Mouse (Mus musculus) 3T3-L1 (cell line): ENCODE results near the gene March6.

Source experiments
- DNase-seq: peaks from one replicate; pipeline ENCODE4 v3.0.0-alpha.2; 2015; ENCODE audit warnings: low read depth, low spot score

Gene March6

DNA sequence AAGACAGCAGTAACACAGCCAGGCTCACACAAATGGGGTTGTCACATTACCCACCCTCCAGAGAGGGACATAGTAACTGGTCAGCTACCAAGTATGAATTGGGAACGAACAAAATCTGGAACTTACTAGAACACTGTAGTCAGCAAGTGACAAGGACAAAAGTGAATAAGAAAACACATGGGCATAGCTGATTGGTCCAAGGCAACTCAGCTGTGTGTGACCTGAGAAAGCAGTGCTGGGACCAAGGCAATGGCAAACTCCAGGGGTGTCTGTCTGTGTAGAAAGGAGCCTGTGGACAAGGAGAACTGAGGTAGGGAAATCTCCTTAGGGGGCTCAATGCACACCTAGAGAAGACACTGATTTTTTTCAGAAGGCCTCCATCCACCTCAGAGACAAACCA, 19.1 kb downstream of the March6 start:
- DNase-seq = no peak

DNA sequence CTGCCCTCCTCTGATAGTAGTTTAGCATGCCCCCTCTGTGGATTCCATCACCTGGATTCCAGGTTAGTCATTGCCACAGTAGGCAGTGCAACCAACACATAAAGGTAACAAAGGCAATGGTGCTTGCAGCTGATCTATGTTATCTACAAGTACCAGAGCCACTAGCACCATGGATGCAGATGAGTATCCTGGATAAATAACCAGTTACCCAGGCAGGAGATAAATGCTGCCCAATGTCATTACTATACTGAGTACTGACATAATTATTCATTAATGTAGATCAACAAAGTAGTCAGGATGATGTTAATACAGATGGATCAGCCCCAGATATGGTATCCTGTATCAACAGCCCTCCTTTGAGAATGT, 19.5 kb downstream of the March6 start:
- no peak for DNase-seq

DNA sequence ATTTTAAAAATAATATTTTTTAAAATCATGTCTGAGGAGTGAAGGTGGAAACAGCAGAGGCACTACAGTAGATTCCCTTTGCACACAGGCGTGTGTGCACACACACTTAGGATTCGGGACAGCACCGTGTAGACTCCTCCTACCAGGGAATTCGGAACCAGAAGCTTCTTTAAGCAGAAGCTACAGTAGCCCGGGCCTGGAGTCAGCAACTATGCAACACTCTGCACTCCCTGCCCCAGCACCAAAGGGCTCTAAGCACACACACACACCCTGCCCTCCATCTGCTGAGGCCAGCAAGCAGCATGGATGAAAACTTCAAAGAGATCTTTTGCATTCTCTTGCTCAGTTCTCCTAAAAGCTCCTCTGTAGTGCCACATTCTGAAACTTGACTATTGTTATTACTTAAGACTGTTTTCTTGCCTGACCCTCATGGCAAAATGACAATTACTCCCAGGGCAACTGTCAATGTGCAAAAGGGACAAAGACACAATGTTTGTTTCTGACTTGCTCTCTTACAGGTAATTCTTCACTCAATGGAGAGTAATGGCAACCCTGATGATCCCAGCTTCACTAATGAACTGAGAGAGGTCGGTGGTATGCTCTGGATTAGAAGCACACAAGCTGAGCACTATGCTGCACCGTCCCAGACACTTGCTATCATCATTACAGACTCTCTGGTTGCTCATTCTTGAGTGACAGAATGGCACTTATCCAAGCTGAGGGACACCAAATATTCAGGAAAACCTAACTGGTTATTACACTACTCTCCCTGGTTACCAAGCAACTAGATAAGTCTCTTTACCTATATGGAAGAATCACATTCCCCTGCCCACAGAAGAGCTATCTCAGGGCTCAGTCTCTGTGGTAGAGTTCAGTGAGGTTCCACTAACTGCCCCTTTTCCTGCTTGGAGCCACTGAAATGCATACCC, 20.1 kb downstream of the March6 start:
- DNase-seq = no peak

DNA sequence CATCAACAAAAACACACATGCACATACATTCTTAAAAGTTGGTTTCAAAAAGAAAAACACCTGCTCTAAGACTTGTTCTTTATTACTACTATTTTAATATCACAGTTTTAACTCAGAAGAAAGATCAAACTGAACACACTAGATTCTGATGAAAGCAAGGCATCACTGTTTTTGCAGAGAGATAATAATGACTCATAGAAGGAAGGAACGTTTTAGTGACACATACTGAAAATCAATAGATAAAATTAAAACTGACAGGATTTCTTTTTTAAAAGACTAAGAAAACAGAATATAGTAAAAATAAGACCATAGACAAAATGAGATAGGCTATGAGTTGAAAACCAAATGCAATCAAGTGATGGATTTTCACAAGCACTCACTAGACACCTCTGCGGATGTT, 25.8 kb downstream of the March6 start:
- no peak for DNase-seq

DNA sequence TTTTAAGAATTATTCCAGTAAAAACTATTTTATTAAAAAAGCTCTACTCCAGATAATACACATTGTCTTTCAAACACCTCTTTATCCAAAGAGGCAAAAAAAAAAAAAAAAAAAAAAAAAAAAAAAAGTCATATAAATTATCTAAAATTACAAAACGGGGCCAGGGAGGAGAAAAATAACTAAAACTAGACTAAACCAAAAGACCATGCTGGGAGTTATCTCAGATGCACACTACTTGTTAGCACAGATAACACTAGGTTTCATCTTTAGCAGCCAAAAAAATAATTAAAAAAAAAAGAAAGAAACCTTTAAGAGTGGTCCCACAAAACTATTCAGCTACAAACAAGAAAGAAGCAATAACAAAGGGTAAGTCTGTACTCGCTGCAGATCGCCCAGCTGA, 27.4 kb downstream of the March6 start:
- no peak for DNase-seq

DNA sequence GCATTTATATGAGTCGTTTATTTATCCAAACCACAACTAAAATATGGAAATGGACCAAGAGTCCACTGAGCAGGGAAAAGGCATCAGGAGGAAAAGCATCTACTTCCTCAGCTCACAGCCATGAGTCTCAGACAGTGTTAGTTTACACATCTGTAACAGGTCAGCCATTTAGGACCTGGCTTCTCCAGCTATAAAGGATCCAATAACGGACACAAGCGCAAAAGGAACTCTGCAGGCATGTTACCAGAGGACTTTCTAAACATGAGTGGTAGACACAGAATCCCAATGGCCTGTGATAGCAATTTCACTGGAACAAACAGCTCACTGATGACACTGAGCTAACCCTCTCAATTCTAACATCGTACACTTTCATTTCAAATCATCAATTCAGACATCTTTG, 27.9 kb downstream of the March6 start:
- no peak for DNase-seq

DNA sequence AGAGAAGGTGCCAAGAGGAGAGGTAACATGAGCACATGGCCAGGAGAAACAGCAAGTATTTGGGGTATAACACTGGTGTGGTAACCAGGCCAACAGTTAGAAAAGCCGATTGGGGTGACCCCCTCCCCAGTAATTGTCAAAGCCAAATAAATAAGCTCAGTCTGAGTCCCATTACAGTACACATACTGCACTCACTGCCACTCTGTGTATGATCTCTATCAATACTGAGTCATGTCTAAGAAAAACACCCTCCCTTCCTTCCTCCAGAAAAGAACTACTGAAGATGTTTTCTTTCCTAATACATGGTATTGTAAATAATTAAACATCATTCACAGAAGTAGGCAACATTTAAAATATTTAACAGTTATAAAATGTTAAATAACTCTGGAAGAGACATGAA, 28.5 kb downstream of the March6 start:
- no peak for DNase-seq

DNA sequence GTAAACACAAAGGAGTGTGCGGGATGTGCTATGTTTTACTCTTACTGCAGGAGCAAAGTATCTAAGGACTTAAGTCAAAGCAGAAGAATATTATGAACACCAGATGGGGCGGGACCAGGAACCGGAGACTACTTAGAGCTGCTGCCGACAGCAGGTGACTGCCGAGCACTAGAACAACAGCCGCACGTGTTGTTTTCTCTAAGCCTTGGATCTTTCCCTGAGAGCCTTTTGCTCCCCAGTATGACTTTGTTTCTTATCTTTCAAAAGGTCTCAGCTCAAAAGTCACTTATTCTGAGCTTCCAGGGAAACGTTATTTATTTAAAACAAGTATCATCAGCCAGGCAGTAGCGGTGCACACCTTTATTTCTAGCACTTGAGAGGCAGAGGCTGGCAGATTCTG, 36.0 kb downstream of the March6 start:
- no peak for DNase-seq

DNA sequence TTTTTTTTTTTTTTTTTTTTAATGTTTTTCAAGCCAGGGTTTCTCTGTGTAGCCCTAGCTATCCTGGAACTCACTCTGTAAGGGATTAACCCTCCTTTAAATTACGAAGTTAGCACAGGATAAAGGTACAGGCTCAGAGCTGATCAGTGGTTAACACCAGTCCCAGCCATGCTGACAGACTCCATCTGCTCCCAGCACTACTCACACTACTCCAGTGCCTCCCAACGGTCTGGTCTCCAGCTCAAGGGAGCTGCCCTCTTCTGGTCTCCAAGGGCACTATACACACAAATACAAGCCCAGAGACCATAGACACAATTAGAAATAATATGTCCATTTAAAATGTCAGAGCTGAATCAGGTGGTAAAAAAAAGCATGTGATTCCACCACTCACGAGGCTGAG, 36.5 kb downstream of the March6 start:
- DNase-seq = no peak

DNA sequence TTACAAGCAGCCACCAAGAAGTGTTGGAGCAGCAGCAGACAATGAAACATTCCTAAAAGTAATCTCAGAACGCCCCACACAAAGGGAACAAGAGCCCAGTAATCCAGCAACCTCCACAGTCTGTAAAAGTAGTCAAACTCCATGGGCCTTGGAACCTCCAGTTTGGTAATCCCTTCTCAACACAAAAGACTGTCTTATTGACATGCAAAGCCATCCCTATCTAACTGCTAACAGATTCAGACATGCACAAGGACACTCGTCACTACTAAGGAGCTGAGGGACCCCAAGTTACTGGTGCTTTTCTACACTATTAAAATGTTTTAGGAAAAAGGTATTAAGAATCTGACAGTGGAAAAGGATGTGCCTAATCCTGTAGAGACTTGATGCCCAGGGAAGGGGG, 43.4 kb downstream of the March6 start:
- no peak for DNase-seq

DNA sequence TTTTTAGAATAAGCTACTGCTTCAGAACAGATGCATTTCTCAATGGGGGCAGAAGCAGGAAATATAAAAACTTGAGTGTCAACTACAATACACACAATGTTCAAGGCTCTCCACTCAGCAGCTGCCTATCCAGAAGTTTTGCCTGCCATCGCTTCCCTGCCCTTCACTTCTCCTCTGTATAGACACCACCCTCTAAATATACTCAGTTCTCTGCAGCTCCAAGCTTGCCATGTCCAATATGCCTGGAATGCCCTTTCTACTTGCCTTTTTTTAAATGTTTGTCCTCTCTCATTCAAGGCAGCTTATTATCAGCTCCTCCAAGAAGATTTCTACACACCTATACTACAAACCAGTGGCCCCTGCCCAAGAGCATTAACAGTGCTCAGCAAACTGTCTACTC, 54.2 kb downstream of the March6 start:
- DNase-seq = no peak

DNA sequence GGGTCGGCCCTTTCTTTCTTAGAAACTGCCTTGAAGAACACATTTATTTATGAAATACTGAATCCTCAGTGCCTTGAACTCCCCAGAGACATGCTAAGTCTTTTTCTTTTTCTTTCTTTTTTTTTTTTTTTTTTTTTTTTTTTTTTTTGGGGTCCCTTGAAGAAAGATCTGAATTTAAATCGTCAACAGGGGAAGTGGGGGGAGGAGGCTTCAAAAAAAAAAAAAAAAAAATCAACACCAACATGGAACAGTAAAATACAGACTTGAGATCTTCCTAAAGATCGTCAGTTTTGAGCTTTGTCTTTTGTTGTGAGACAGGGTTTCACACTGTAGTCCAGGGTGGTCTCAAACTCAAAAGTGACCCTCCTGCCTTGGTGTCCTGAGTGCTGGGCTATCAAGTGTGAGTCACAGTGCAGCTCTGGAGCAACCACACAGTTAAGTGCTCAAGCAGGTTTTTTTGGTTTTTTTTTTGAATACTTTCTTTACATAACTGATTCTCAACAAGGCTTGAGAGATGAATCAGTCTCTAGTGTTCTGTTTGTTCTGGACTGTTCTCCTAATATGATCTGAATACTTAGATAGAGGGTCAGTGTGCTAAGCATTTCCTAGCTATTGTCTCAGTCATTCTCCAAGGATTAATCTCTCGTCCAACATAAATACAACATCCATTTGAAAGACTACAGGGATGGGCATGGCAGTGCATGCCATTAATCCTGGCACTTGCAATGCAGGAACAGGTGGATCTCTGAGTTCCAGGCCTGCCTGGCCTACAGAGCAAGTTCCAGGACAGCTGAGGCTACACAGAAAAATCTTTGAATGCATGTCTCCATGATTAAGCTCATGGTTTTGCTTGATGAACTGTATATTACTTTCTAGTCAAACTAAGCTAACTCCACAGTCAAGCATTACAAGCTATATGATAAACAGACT, 57.9 kb downstream of the March6 start:
- DNase-seq = no peak

DNA sequence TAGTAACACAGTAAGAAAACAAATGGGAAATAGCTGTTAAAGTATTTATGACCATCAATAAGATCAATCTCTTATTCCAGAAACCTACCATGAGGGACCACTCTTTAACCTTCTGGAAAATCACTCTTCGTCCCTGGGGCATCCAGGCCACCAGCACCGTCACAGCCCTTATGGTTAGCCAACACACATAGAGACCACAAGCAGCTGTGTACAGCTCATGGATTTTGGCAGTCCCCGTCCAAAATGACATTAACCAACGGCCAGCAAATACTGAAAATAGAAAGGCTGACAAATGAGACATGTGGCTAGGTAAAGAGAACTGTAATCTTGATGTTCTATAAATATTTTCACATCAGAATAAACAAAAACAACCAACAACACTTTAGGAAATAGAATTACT, 59.3 kb downstream of the March6 start:
- no peak for DNase-seq

DNA sequence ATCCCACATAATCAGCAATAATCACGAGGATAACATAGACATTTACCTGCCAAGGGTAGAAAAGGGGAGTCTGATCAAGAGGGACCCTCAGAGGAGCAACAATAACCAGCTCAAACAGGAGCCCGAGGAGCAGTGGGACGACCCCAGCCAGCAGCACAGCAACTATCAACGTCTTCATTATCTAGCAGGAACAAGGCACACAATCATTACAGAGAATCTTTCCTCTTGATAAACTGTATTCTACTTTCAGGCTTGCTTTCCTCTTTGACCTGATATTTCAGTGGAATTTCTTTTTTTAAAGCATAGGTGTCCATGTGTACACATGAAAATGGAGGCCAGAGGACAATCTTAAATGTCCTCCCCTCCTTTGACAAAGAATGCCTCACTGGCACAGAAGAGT, 61.4 kb downstream of the March6 start:
- DNase-seq = no peak

DNA sequence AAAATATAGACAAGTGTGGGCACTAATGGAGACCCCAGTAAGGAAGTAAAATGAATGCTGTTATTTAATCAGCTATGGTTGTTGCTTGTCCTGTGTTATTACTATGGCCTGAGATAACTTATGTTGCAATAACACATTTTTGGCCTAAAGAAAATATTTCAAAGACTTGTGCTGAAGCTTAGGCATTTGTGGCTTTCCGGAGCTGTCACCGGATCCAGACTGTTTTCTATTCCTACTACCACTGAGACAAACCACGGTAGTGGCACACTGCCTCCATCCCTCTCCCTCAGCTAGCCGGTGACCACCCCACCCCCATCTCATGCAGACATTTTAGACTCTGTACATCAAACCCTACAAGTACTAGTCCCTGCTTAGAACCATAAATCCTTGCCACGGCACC, 62.0 kb downstream of the March6 start:
- DNase-seq = no peak

DNA sequence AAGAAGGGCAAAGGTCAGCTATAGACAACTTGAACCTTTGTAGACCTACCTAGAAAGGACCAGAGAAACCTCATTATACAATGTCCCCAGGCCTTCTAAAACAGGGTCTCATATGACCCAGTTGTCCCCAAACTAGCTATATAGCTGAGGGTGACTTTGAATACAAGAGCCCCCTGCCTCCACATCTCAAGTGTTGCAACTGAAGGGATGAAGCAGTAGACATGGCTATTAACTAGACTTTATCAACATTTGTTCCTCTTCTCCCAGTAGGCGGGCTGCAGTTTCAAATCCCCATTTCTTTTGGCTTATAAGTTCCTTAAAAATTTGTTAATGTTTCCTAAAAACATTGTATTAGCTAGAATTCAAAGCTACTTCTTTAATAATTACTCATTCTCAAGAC, 64.1 kb downstream of the March6 start:
- DNase-seq = no peak

DNA sequence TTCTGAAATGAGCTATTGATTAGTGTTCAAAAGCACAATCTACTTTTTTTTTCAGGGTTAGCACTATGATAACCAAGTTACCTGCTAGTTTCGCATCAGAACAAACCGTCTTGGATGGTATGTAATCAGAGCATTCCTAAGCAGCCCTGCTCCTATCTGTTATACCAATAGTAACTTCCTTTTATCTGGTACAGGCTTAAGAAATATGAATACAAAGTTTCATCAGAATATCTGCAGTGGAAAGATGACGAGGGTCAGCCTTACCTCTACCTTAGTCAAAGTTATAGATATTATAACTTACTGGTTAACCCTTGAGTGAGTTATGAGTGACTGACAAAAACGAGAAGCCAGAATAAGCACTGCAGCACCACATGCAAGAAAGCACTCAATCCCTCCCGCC, 64.6 kb downstream of the March6 start:
- DNase-seq = no peak

DNA sequence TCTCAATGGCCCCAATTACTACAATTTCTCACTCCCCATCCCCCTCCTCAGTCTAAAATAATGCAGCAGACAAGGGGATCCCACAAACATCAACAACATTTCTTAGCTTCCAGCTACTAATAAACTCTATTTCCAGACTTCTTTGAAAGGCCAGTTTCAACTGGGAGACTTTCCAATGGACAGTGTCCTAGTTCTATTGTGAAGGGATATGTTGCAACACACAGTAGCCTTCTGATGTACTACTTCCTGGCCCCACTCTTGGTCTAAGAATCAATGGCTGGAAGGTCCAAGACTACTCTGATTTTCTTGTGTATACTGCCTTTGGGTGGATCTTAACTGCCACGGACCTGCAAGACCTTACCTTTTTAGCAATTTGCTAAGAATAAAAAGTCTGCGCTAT, 65.0 kb downstream of the March6 start:
- DNase-seq = no peak

DNA sequence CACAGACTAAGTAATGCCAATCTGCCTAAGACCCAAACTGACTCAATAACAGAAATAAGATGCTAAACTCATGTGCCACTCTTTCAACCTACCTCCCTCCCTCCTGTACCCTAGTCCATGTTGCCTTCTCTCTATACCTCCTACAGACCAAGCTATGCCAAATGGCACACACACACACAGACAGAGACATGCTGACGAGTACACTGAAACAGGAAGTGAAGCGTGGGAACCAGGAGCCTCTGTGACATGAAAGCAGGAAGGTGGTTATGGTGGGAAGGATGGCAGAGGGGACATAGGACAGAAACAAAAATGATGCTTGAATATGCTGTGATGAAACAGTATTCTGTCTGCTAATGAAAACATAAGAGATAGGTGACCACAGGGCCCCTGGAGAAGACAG, 70.3 kb downstream of the March6 start:
- DNase-seq = no peak

DNA sequence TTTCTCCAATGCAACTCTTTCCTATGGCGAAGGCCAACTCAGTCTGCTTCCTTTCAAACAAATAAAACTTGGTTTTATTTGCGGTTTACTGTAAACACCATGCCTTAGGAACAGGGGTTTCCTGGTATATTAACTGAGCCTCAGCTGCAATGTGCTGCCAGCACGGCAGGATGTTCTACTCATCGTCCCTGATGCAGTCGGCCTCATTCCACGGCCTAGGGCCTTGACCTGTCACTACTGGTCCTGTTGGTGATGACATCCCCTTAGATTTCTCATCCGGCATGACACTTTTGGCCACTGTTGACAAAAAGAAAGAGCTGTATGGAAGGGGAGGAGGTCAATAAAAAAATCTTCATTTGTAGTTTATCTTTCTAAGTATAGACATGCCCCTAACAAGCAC, 72.8 kb downstream of the March6 start:
- DNase-seq = no peak

DNA sequence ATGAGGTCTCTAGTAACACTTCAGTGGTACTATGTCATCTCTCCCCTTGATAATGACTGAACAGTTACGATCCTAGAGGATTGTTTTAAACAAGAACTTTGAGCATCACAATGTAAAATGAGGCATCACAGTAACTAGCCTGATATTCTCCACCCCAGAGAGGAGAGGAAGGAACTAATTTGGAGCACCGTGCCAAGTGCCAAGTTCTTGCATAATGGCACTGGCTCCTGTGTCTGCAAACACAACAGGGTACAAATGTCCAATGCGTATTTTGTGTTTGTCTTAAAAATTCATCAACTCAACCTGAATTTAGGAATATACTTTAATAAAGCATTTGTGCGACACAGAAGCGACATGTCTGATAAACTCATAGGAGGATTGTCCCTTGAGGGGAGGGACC, 74.5 kb downstream of the March6 start:
- no peak for DNase-seq

DNA sequence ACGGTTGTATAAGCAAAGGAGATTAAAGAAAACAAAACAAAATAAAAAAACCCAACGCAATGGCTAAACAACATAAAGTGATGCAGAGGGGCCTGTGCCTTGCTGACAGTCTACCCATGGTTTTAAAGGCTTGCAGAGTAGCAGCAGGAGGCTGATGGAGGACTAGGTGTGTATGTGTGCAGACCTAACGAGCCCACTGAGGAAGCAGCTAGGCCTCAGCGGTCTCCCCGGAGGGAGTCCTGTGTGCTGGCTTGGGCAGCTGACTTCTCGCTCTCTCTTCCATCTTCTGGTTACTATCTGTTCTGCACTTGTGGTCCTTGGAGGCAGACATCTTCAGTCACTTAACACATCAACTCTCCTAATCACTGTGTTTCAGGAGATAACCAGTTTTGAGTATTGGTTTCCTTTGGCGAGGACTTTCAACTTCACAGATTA, 76.0 kb downstream of the March6 start:
- no peak for DNase-seq
